Mouse (Mus musculus) lung, postnatal 10 days (tissue): ENCODE measurements around the gene Tnp2.

Source experiments
- DNase-seq: peaks from one replicate; pipeline ENCODE4 v3.0.0; 2021

The Tnp2 gene

GRCm38 (mm10) chr16:10764323-10764722 lies 24.1 kb downstream of the Tnp2 start:
- peak; percentile 69 for DNase-seq

GRCm38 (mm10) chr16:10763540-10764264 lies 24.8 kb downstream of the Tnp2 start:
- DNase-seq = no peak

- peak; percentile 60 for DNase-seq
These were observed 25.8 kb downstream of the Tnp2 start for GRCm38 (mm10) chr16:10762569-10763180.

GRCm38 (mm10) chr16:10761182-10761581 lies 27.3 kb downstream of the Tnp2 start:
- peak; percentile 44 for DNase-seq

- DNase-seq = no peak
These were observed 32.3 kb downstream of the Tnp2 start for GRCm38 (mm10) chr16:10756168-10756567.

- no peak for DNase-seq
These were observed 33.8 kb downstream of the Tnp2 start for GRCm38 (mm10) chr16:10754521-10755296.

- no peak for DNase-seq
These were observed 38.6 kb downstream of the Tnp2 start for GRCm38 (mm10) chr16:10749824-10750223.

GRCm38 (mm10) chr16:10749226-10749625 lies 39.2 kb downstream of the Tnp2 start:
- DNase-seq = no peak

- DNase-seq = peak; percentile 51
These were observed 47.4 kb downstream of the Tnp2 start for GRCm38 (mm10) chr16:10741082-10741481.

- DNase-seq = no peak
These were observed 48.5 kb downstream of the Tnp2 start for GRCm38 (mm10) chr16:10739854-10740398.

- no peak for DNase-seq
These were observed 49.6 kb downstream of the Tnp2 start for GRCm38 (mm10) chr16:10738866-10739265.
